Mouse (Mus musculus) heart, adult 2 months (tissue): Measurements from ENCODE around the gene Hsd17b14.

ENCODE experiments used
- CTCF ChIP-seq: fragments of 200-600 bp; IDR thresholded peaks from 2 replicates; pipeline ENCODE4 v1.8.1; 2022; ENCODE audit warnings: antibody characterized with exemption, mild to moderate bottlenecking, moderate library complexity
- POLR2A ChIP-seq: fragments of 200-500 bp; IDR thresholded peaks from 2 replicates; pipeline ENCODE4 v1.6.1; 2011; ENCODE audit warnings: mild to moderate bottlenecking, low read depth, low read length, control low read depth; ENCODE audit not compliant: insufficient read depth

GRCm38 (mm10) chr7:45544525-45544924, 10.2 kb upstream of the Hsd17b14 start:
- TF ChIP-seq CTCF, result peak; percentile 47
- no peak for TF ChIP-seq POLR2A
